Mouse (Mus musculus) liver, embryonic 13.5 days (tissue): ENCODE measurements around the gene Rcsd1. TPM values are rescaled to one million over a fixed set of nuclear protein-coding genes. Genes with fewer than 3 reads are reported as not detected.

Experiments
- ATAC-seq: fragments of 200-750 bp; cut with Nextera tagmentation; 2 replicates; pipeline ENCODE4 v1.8.0; 2017; ENCODE audit warnings: low read depth, mild to moderate bottlenecking, moderate number of reproducible peaks, moderate library complexity
- DNase-seq: peaks from one replicate; pipeline ENCODE4 v3.0.0; 2022
- H3K27ac ChIP-seq: fragments of 300-500 bp; sonication (generic); 2 replicates; pipeline ENCODE4 v1.5.1; 2015; ENCODE audit warnings: moderate library complexity, mild to moderate bottlenecking, inconsistent platforms
- H3K27me3 ChIP-seq: fragments of 300-500 bp; sonication (generic); 2 replicates; pipeline ENCODE4 v1.6.1; 2015; ENCODE audit warnings: mild to moderate bottlenecking, inconsistent platforms
- H3K36me3 ChIP-seq: fragments of 300-500 bp; sonication (generic); 2 replicates; pipeline ENCODE4 v1.6.1; 2015; ENCODE audit warnings: mild to moderate bottlenecking, inconsistent platforms
- H3K4me1 ChIP-seq: fragments of 300-500 bp; sonication (generic); replicated peaks from 2 replicates; pipeline ENCODE4 v1.6.1; 2015; ENCODE audit warnings: inconsistent platforms
- H3K4me2 ChIP-seq: fragments of 300-500 bp; sonication (generic); 2 replicates; pipeline ENCODE4 v1.6.1; 2015; ENCODE audit warnings: inconsistent platforms, mild to moderate bottlenecking, moderate library complexity
- H3K4me3 ChIP-seq: fragments of 300-500 bp; sonication (generic); replicated peaks from 2 replicates; pipeline ENCODE4 v1.5.1; 2015; ENCODE audit warnings: mild to moderate bottlenecking, inconsistent platforms
- H3K9ac ChIP-seq: fragments of 300-500 bp; sonication (generic); 2 replicates; pipeline ENCODE4 v1.6.1; 2015; ENCODE audit warnings: mild to moderate bottlenecking, inconsistent platforms
- H3K9me3 ChIP-seq: fragments of 300-500 bp; sonication (generic); replicated peaks from 2 replicates; pipeline ENCODE4 v1.6.1; 2016; ENCODE audit warnings: inconsistent platforms
- WGBS: fragments of 180-500 bp; shearing (Covaris S2); methylation state at CpG from one replicate; pipeline ENCODE4 v1.1.7; 2015; ENCODE audit not compliant: insufficient replicate concordance; 5-methylcytosine and 5-hydroxymethylcytosine counted together
- microRNA-seq: library from miRNA; unstranded; fragments of <30 nt; microRNA quantifications from one replicate; pipeline ENCODE4, GENCODE M21; 2016
- polyA plus RNA-seq: library from polyadenylated mRNA; unstranded; fragments of >200 nt; fragmentation: Nextera tagmentation; extraction: Ambion mirVana; gene quantifications from 2 replicates; pipeline ENCODE4 v1.2.1, GENCODE M21; 2015

The Rcsd1 gene
- polyA plus RNA-seq, 1 experiment from 2014 or later, result 7.5 TPM

- H3K36me3 ChIP-seq, result peaks cover 30% of the 10 kb centered on the region; the same call in 1 of the 2 replicates
- no peaks in the 10 kb centered on the region for H3K27me3 ChIP-seq
- no peak overlapping the region for H3K9ac ChIP-seq
- ATAC-seq, result no peak
- no peak overlapping the region for H3K4me3 ChIP-seq
- DNase-seq, result no peak
- no peaks in the 10 kb centered on the region for H3K9me3 ChIP-seq
- no peaks in the 10 kb centered on the region for H3K4me1 ChIP-seq
- no peak overlapping the region for H3K27ac ChIP-seq
- H3K4me2 ChIP-seq, result no peak overlapping the region
- WGBS, result 61% methylated on average over 10 of the region's 10 CpGs
Observed at GRCm38 (mm10) chr1:165601775-165602280, 107.7 kb downstream of the Rcsd1 start.

Small RNA genes lying within 50 kb of the gene (microRNA-seq; reads per million reads assigned to microRNA genes)
- gene Gm44458, result not detected

Other genes starting within 250 kb of the Rcsd1 start
- 13.2 and 15.6 TPM in 2 replicates for gene Dcaf6, start 249.3 kb downstream of the Rcsd1 start, polyA plus RNA-seq
- 230 and 248 TPM in 2 replicates for gene Mpc2, start 249.1 kb downstream of the Rcsd1 start, polyA plus RNA-seq
- gene Adcy10, start 224.6 kb downstream of the Rcsd1 start, polyA plus RNA-seq, result 0.05 TPM in 1 of 2 replicates, not detected in the other
- 31.9 and 36.0 TPM in 2 replicates for gene Mpzl1, start 75.2 kb downstream of the Rcsd1 start, polyA plus RNA-seq
- gene Creg1, start 54.0 kb upstream of the Rcsd1 start, polyA plus RNA-seq, result 334 and 344 TPM in 2 replicates
- 0.09 and 0.30 TPM in 2 replicates for gene Cd247, start 78.9 kb upstream of the Rcsd1 start, polyA plus RNA-seq